Mouse (Mus musculus) embryonic fibroblast, embryonic 13.5 days (primary cell): Measurements from ENCODE around the gene Plekhs1.

Experiments used
- CTCF ChIP-seq: IDR thresholded peaks from 2 replicates; pipeline ENCODE4 v1.5.1; 2011; ENCODE audit warnings: mild to moderate bottlenecking, control low read depth, low read length, moderate library complexity, borderline replicate concordance; ENCODE audit not compliant: insufficient read depth
- POLR2A ChIP-seq: IDR thresholded peaks from 2 replicates; pipeline ENCODE4 v1.6.1; 2011; ENCODE audit warnings: low read depth, mild to moderate bottlenecking, control low read depth, low read length, moderate library complexity

GRCm38 (mm10) chr19:56432706-56433105 is 28.7 kb upstream of the Plekhs1 start:
- TF ChIP-seq CTCF (no peak), POLR2A (no peak)
